Mouse (Mus musculus): ENCODE measurements around the gene E2f6.

DNA sequence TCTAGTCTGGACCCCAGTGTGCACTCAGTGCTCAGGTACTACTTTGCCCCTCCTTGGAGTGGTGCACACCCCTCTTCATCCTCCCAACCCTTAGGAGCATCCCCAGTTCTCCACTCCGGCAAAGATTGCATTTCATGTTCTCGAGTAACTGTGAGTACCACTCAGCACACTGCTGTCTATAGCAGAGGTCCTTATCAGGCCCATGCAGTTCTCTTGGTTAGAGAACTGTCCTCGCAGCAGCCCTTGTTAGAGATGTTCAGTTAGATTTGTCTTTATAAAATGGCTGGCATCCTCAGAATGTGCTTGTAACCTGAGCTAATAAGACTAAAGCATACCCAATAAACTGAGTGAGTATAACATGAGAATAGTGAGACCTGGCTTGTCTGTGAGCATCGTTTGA, 6.4 kb downstream of the E2f6 start:
- TF ChIP-seq POLR2A (IDR thresholded peaks at IDR 0.05; ENCODE audit: borderline replicate concordance, control insufficient read depth, low read depth, low read length) (no peak), CTCF (IDR thresholded peaks at IDR 0.05; ENCODE audit: control insufficient read depth, insufficient read depth, low read length) (no peak)
